In genomic region chr5:103918233-103918632, GRCm38 (mm10) we compare ENCODE assay signal across 31 mouse cellular contexts. TPM values are rescaled to one million over a fixed set of nuclear protein-coding genes. Genes with fewer than 3 reads are reported as not detected.
"Had no signal": no experiment of that assay in that cellular context is flagged by ENCODE, and none has a peak within 500 bp of the region (broad histone marks: within the 10 kb centered on the region; RNA-seq: fewer than 3 reads in every experiment).

No protein-coding gene starts in this region.

- H3K27me3 ChIP-seq: heart, embryonic 13.5 days; heart, embryonic 15.5 days; hindbrain, embryonic 15.5 days; kidney, embryonic 15.5 days; limb, embryonic 13.5 days; limb, embryonic 15.5 days; liver, embryonic 12.5 days had no signal

- H3K4me2 ChIP-seq: heart, embryonic 11.5 days; heart, embryonic 13.5 days; heart, embryonic 15.5 days; hindbrain, embryonic 13.5 days; hindbrain, embryonic 15.5 days; kidney, embryonic 15.5 days; limb, embryonic 13.5 days; limb, embryonic 15.5 days; liver, embryonic 12.5 days had no signal

- DNase-seq: gastrocnemius, postnatal 10 days; gastrocnemius, postnatal 36 days; heart, adult 18-20 months; heart, postnatal 14 days; heart, postnatal 36 days; kidney, adult 11 months; kidney, adult 2 months; kidney, adult 9 months; kidney, postnatal 14 days; kidney, postnatal 36 days; layer of hippocampus, adult 9-11 months; layer of hippocampus, postnatal 36 days; left cerebral cortex, postnatal 4 days had no signal

- H3K27ac ChIP-seq: heart, embryonic 13.5 days; heart, embryonic 15.5 days; hindbrain, embryonic 13.5 days; hindbrain, embryonic 15.5 days; hindbrain, postnatal 0 days; kidney, embryonic 15.5 days; kidney, postnatal 0 days; limb, embryonic 13.5 days; limb, embryonic 15.5 days; liver, embryonic 12.5 days; liver, embryonic 14.5 days had no signal

- H3K36me3 ChIP-seq: heart, embryonic 13.5 days; heart, embryonic 15.5 days; hindbrain, embryonic 13.5 days; hindbrain, embryonic 15.5 days; kidney, embryonic 15.5 days; limb, embryonic 13.5 days; limb, embryonic 15.5 days; liver, embryonic 12.5 days had no signal

- H3K4me3 ChIP-seq: heart, embryonic 13.5 days; heart, embryonic 15.5 days; hindbrain, embryonic 13.5 days; hindbrain, embryonic 15.5 days; kidney, embryonic 15.5 days; limb, embryonic 13.5 days; limb, embryonic 15.5 days; liver, embryonic 12.5 days had no signal

RNA-seq across cellular contexts. Expression of gene Hsd17b13, which starts 59.0 kb away (rescaled TPM):
- total RNA-seq: gastrocnemius, postnatal 36 days; heart, adult 18-20 months; heart, postnatal 14 days; heart, postnatal 36 days; hematopoietic stem cell, adult 5-6 weeks; hindbrain, postnatal 0 days; layer of hippocampus, adult 18-20 months; layer of hippocampus, adult 8-10 months; layer of hippocampus, postnatal 14 days; layer of hippocampus, postnatal 36 days; left cerebral cortex, postnatal 4 days had no signal
- polyA plus RNA-seq: heart, embryonic 15.5 days; hindbrain, embryonic 11.5 days; hindbrain, embryonic 13.5 days; hindbrain, embryonic 15.5 days; hindbrain, postnatal 0 days; limb, embryonic 11.5 days; limb, embryonic 13.5 days had no signal
